Mouse (Mus musculus) embryonic facial prominence, embryonic 14.5 days (tissue): Measurements from ENCODE around the gene Piezo1. TPM values are rescaled to one million over a fixed set of nuclear protein-coding genes. Genes with fewer than 3 reads are reported as not detected.
A peak's percentile ranks its signal among the peaks of the same experiment; 100 is the strongest.

Experiments used
- ATAC-seq: fragments of 200-750 bp; cut with Nextera tagmentation; 2 replicates; pipeline ENCODE4 v1.8.0; 2017; ENCODE audit warnings: low read depth, moderate number of reproducible peaks, moderate TSS enrichment
- DNase-seq: peaks from one replicate; pipeline ENCODE4 v3.0.0-alpha.2; 2015; ENCODE audit warnings: low spot score
- H3K27ac ChIP-seq: fragments of 300-500 bp; sonication (generic); replicated peaks from 2 replicates; pipeline ENCODE4 v1.5.1; 2014; ENCODE audit warnings: low read depth, mild to moderate bottlenecking, low read length, moderate library complexity
- H3K27me3 ChIP-seq: fragments of 300-500 bp; sonication (generic); replicated peaks from 2 replicates; pipeline ENCODE4 v1.6.1; 2014; ENCODE audit warnings: low read length; ENCODE audit not compliant: control insufficient read depth, insufficient read depth
- H3K36me3 ChIP-seq: fragments of 300-500 bp; sonication (generic); 2 replicates; pipeline ENCODE4 v1.6.1; 2014; ENCODE audit warnings: low read length, mixed read lengths; ENCODE audit not compliant: control insufficient read depth, insufficient read depth
- H3K4me1 ChIP-seq: fragments of 300-500 bp; sonication (generic); 2 replicates; pipeline ENCODE4 v1.6.1; 2014; ENCODE audit warnings: antibody characterized with exemption, low read length; ENCODE audit not compliant: control insufficient read depth, insufficient read depth
- H3K4me2 ChIP-seq: fragments of 300-500 bp; sonication (generic); 2 replicates; pipeline ENCODE4 v1.6.1; 2014; ENCODE audit warnings: low read depth, mild to moderate bottlenecking, low read length, moderate library complexity, mixed read lengths
- H3K4me3 ChIP-seq: fragments of 300-500 bp; sonication (generic); 2 replicates; pipeline ENCODE4 v1.5.1; 2014; ENCODE audit warnings: low read depth, mild to moderate bottlenecking, low read length
- H3K9ac ChIP-seq: fragments of 300-500 bp; sonication (generic); 2 replicates; pipeline ENCODE4 v1.6.1; 2014; ENCODE audit warnings: low read depth, mild to moderate bottlenecking, low read length, moderate library complexity, mixed read lengths
- H3K9me3 ChIP-seq: fragments of 300-500 bp; sonication (generic); 2 replicates; pipeline ENCODE4 v1.6.1; 2016; ENCODE audit warnings: low read length; ENCODE audit not compliant: control insufficient read depth
- WGBS: fragments of 180-500 bp; shearing (Covaris S2); extraction: QIAGEN DNeasy Blood & Tissue Kit; methylation state at CpG from one replicate; pipeline ENCODE4 v1.1.7; 2014; 5-methylcytosine and 5-hydroxymethylcytosine counted together
- polyA plus RNA-seq: library from polyadenylated mRNA; unstranded; fragments of >200 nt; fragmentation: Nextera tagmentation; extraction: Ambion mirVana; gene quantifications from 2 replicates; pipeline ENCODE4 v1.2.1, GENCODE M21; 2014

Gene Piezo1
- polyA plus RNA-seq, 1 experiment from 2014 or later: 18.7 TPM

- H3K4me2 ChIP-seq: no peak overlapping the region
- no peak overlapping the region for H3K27ac ChIP-seq
- H3K27me3 ChIP-seq: no peaks in the 10 kb centered on the region
- H3K9me3 ChIP-seq: no peaks in the 10 kb centered on the region
- no peak for ATAC-seq
- no peak for DNase-seq
- no peak overlapping the region for H3K9ac ChIP-seq
- H3K4me3 ChIP-seq: no peak overlapping the region
- WGBS: 83% methylated on average over 6 of the region's 7 CpGs
- H3K36me3 ChIP-seq: no peaks in the 10 kb centered on the region
- H3K4me1 ChIP-seq: peaks cover 23% of the 10 kb centered on the region
These were observed 4.9 kb downstream of the Piezo1 start for GRCm38 (mm10) chr8:122546066-122546755.

- no peak for DNase-seq
- no peak overlapping the region for H3K4me2 ChIP-seq
- ATAC-seq: no peak
These were observed 7.0 kb downstream of the Piezo1 start for GRCm38 (mm10) chr8:122544138-122544537.

GRCm38 (mm10) chr8:122538310-122539076 is 12.6 kb downstream of the Piezo1 start:
- 90% methylated on average over 9 of the region's 9 CpGs for WGBS
- DNase-seq: no peak
- Histone ChIP-seq H3K4me2 (no peak overlapping the region), H3K4me1 (peaks cover 10% of the 10 kb centered on the region), H3K27me3 (no peaks in the 10 kb centered on the region), H3K36me3 (no peaks in the 10 kb centered on the region), H3K9ac (no peak overlapping the region), H3K27ac (no peak overlapping the region), H3K4me3 (no peak overlapping the region), H3K9me3 (no peaks in the 10 kb centered on the region)
- no peak for ATAC-seq

More at GRCm38 (mm10) chr8:122544138-122544537, 7.0 kb downstream of the Piezo1 start:
- no peaks in the 10 kb centered on the region for H3K36me3 ChIP-seq
- peaks cover 13% of the 10 kb centered on the region for H3K4me1 ChIP-seq
- no peak overlapping the region for H3K27ac ChIP-seq
- H3K9me3 ChIP-seq: no peaks in the 10 kb centered on the region
- no peak overlapping the region for H3K9ac ChIP-seq
- no peaks in the 10 kb centered on the region for H3K27me3 ChIP-seq
- H3K4me3 ChIP-seq: no peak overlapping the region
- 83% methylated on average over 8 of the region's 8 CpGs for WGBS

GRCm38 (mm10) chr8:122537812-122538211 is 13.3 kb downstream of the Piezo1 start:
- H3K9ac ChIP-seq: no peak overlapping the region
- no peak overlapping the region for H3K4me2 ChIP-seq
- peak overlapping the region; percentile 77 for H3K27ac ChIP-seq
- DNase-seq (no peak), ATAC-seq (no peak)
- no peak overlapping the region for H3K4me3 ChIP-seq
- no peaks in the 10 kb centered on the region for H3K9me3 ChIP-seq
- H3K36me3 ChIP-seq: no peaks in the 10 kb centered on the region
- no peaks in the 10 kb centered on the region for H3K27me3 ChIP-seq
- peaks cover 10% of the 10 kb centered on the region for H3K4me1 ChIP-seq
- WGBS: 74% methylated on average over 2 of the region's 2 CpGs

- H3K27ac ChIP-seq: peak overlapping the region; percentile 77
- H3K36me3 ChIP-seq: no peaks in the 10 kb centered on the region
- peak; percentile 94 for ATAC-seq
- H3K27me3 ChIP-seq: no peaks in the 10 kb centered on the region
- H3K9me3 ChIP-seq: no peaks in the 10 kb centered on the region
- DNase-seq: peak; percentile 93
- H3K9ac ChIP-seq: no peak overlapping the region
- peaks cover 10% of the 10 kb centered on the region for H3K4me1 ChIP-seq
- H3K4me2 ChIP-seq: peak overlapping the region; percentile 16
- 37% methylated on average over 6 of the region's 6 CpGs for WGBS
- no peak overlapping the region for H3K4me3 ChIP-seq
These were observed 14.1 kb downstream of the Piezo1 start for GRCm38 (mm10) chr8:122537033-122537432.

GRCm38 (mm10) chr8:122531312-122531711 is 19.8 kb downstream of the Piezo1 start:
- H3K4me1 ChIP-seq: peaks cover 5% of the 10 kb centered on the region; the same call in 1 of the 2 replicates
- no peak overlapping the region for H3K9ac ChIP-seq
- no peak for ATAC-seq
- no peaks in the 10 kb centered on the region for H3K9me3 ChIP-seq
- H3K4me3 ChIP-seq: no peak overlapping the region
- H3K27ac ChIP-seq: no peak overlapping the region
- WGBS: 71% methylated on average over 8 of the region's 8 CpGs
- H3K36me3 ChIP-seq: no peaks in the 10 kb centered on the region
- no peak overlapping the region for H3K4me2 ChIP-seq
- DNase-seq: no peak
- H3K27me3 ChIP-seq: no peaks in the 10 kb centered on the region

- no peaks in the 10 kb centered on the region for H3K27me3 ChIP-seq
- H3K9ac ChIP-seq: no peak overlapping the region
- H3K27ac ChIP-seq: no peak overlapping the region
- H3K4me2 ChIP-seq: no peak overlapping the region
- DNase-seq (no peak), ATAC-seq (no peak)
- WGBS: 81% methylated on average over 4 of the region's 4 CpGs
- no peak overlapping the region for H3K4me3 ChIP-seq
- peaks cover 18% of the 10 kb centered on the region for H3K4me1 ChIP-seq
- no peaks in the 10 kb centered on the region for H3K9me3 ChIP-seq
- H3K36me3 ChIP-seq: no peaks in the 10 kb centered on the region
These were observed 22.0 kb downstream of the Piezo1 start for GRCm38 (mm10) chr8:122529159-122529558.

GRCm38 (mm10) chr8:122527937-122528336 is 23.2 kb downstream of the Piezo1 start:
- ATAC-seq: no peak
- H3K36me3 ChIP-seq: no peaks in the 10 kb centered on the region
- no peak overlapping the region for H3K9ac ChIP-seq
- no peak overlapping the region for H3K4me3 ChIP-seq
- no peak for DNase-seq
- WGBS: 89% methylated on average over 3 of the region's 3 CpGs
- no peaks in the 10 kb centered on the region for H3K9me3 ChIP-seq
- peaks cover 30% of the 10 kb centered on the region for H3K4me1 ChIP-seq
- H3K27me3 ChIP-seq: no peaks in the 10 kb centered on the region
- H3K4me2 ChIP-seq: no peak overlapping the region
- no peak overlapping the region for H3K27ac ChIP-seq
